Mouse (Mus musculus) heart, embryonic 12.5 days (tissue): ENCODE data around the gene Eif3a. TPM values are rescaled to one million over a fixed set of nuclear protein-coding genes. Genes with fewer than 3 reads are reported as not detected.
A peak's percentile ranks its signal among the peaks of the same experiment; 100 is the strongest.

Experiments used
- ATAC-seq: fragments of 200-750 bp; cut with Nextera tagmentation; 2 replicates; pipeline ENCODE4 v1.8.0; 2017; ENCODE audit warnings: moderate TSS enrichment, moderate library complexity; ENCODE audit not compliant: insufficient number of reproducible peaks, low FRiP score
- H3K27ac ChIP-seq: fragments of 300-500 bp; sonication (generic); 2 replicates; pipeline ENCODE4 v1.5.1; 2016; ENCODE audit warnings: mild to moderate bottlenecking, moderate library complexity; ENCODE audit not compliant: poor library complexity, severe bottlenecking
- H3K27me3 ChIP-seq: fragments of 300-500 bp; sonication (generic); replicated peaks from 2 replicates; pipeline ENCODE4 v1.6.1; 2016; ENCODE audit warnings: mild to moderate bottlenecking, moderate library complexity
- H3K36me3 ChIP-seq: fragments of 300-500 bp; sonication (generic); 2 replicates; pipeline ENCODE4 v1.6.1; 2016; ENCODE audit warnings: mild to moderate bottlenecking, moderate library complexity
- H3K4me1 ChIP-seq: fragments of 300-500 bp; sonication (generic); replicated peaks from 2 replicates; pipeline ENCODE4 v1.6.1; 2016; ENCODE audit warnings: mild to moderate bottlenecking
- H3K4me2 ChIP-seq: fragments of 300-500 bp; sonication (generic); 2 replicates; pipeline ENCODE4 v1.6.1; 2016; ENCODE audit warnings: mild to moderate bottlenecking, moderate library complexity
- H3K4me3 ChIP-seq: fragments of 300-500 bp; sonication (generic); 2 replicates; pipeline ENCODE4 v1.5.1; 2016; ENCODE audit warnings: mild to moderate bottlenecking
- H3K9ac ChIP-seq: fragments of 300-500 bp; sonication (generic); 2 replicates; pipeline ENCODE4 v1.6.1; 2016; ENCODE audit warnings: mild to moderate bottlenecking, moderate library complexity
- H3K9me3 ChIP-seq: fragments of 300-500 bp; sonication (generic); replicated peaks from 2 replicates; pipeline ENCODE4 v1.6.1; 2016; ENCODE audit warnings: mild to moderate bottlenecking, moderate library complexity
- WGBS: fragments of 180-500 bp; shearing (Covaris S2); methylation state at CpG from one replicate; pipeline ENCODE4 v1.1.7; 2016; 5-methylcytosine and 5-hydroxymethylcytosine counted together
- polyA plus RNA-seq: library from polyadenylated mRNA; unstranded; fragments of >200 nt; fragmentation: Nextera tagmentation; extraction: Ambion mirVana; gene quantifications from 2 replicates; pipeline ENCODE4 v1.2.1, GENCODE M21; 2016

Gene Eif3a
- polyA plus RNA-seq, 1 experiment from 2014 or later = 124 TPM

DNA sequence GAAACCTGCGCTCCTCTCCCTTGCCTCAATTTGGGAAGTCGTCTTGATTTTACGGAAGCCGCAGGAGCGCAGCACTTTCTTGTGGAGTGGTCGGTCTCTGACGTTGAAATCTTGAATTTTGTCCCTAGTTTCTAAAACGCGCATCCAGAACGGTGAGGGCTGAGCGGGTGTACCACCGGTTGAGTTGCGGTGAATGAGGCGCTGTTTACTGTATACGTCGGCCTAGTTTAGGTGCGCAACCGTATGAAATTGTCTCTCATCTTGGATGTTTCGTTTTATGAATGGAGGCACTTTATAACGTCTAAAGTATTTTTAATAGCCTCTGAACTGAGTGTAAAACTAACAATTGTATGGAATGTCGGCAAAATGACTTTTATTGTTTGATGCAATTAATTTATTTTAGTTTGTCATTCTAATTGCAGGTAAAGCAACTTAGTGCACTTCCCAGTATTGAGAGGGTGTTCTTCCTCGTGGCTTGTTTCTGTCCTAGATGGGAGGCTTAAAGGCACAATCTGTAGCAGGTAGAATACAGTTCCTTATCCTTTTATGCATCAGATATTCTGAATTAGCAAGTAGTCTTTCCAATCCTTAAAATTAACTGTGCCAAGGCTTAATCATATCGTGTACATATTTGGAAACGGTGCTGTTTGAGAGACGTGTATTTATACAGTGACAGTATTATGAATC, 33.2 kb downstream of the Eif3a start:
- no peaks in the 10 kb centered on the region for H3K9me3 ChIP-seq
- H3K27ac ChIP-seq = no peak overlapping the region
- H3K4me1 ChIP-seq = peaks cover 9% of the 10 kb centered on the region; the same call in 1 of the 2 replicates
- peak overlapping the region; percentile 74 for H3K9ac ChIP-seq
- no peak for ATAC-seq
- H3K4me3 ChIP-seq = peak overlapping the region; percentile 78
- H3K27me3 ChIP-seq = peaks cover 6% of the 10 kb centered on the region; the same call in 1 of the 2 replicates
- H3K4me2 ChIP-seq = peak overlapping the region; percentile 98
- 7% methylated on average over 25 of the region's 25 CpGs for WGBS
- peaks cover 14% of the 10 kb centered on the region for H3K36me3 ChIP-seq

DNA sequence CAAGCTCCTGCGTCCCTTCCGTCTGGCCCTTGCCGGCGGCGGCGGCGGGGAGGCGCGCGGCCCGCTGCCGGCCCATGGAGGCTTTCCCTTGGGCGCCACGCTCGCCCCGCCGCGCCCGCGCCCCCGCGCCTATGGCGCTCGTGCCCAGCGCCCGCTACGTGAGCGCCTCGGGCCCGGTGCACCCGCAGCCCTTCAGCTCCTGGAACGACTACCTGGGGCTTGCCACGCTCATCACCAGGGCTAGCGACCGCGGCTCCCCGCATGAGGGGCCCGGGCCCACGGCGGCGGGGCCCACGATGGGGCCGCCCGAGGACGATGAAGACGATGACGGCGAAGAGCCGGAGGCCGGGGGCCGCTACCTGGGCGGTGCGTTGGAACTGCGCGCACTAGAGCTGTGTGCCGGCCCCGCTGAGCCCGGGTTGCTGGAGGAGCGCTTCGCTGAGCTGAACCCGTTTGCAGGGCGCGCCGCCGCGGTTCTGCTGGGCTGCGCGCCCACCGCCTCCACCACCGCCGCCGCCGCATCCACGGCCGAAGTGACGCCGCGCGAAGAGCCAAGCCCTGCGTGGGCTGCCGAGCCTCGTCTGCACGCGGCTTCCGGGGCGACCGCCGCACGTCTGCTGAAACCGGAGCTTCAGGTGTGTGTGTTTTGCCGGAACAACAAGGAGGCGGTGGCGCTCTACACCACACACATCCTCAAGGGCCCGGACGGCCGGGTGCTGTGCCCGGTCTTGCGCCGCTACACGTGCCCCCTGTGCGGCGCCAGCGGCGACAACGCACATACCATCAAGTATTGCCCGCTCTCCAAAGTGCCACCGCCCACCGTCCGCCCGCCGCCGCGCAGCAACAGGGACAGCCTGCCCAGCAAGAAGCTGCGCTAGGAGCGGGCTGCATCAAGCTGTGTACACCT, 34.0 kb downstream of the Eif3a start:
- peaks cover 9% of the 10 kb centered on the region; the same call in 1 of the 2 replicates for H3K4me1 ChIP-seq
- WGBS = under 1% methylated on average over 104 of the region's 115 CpGs
- H3K36me3 ChIP-seq = peaks cover 10% of the 10 kb centered on the region
- H3K9me3 ChIP-seq = no peaks in the 10 kb centered on the region
- peak overlapping the region; percentile 98 for H3K4me2 ChIP-seq
- peak overlapping the region; percentile 78 for H3K4me3 ChIP-seq
- peak overlapping the region; percentile 74 for H3K9ac ChIP-seq
- H3K27ac ChIP-seq = no peak overlapping the region
- peak; percentile 56 for ATAC-seq
- peaks cover 6% of the 10 kb centered on the region; the same call in 1 of the 2 replicates for H3K27me3 ChIP-seq

DNA sequence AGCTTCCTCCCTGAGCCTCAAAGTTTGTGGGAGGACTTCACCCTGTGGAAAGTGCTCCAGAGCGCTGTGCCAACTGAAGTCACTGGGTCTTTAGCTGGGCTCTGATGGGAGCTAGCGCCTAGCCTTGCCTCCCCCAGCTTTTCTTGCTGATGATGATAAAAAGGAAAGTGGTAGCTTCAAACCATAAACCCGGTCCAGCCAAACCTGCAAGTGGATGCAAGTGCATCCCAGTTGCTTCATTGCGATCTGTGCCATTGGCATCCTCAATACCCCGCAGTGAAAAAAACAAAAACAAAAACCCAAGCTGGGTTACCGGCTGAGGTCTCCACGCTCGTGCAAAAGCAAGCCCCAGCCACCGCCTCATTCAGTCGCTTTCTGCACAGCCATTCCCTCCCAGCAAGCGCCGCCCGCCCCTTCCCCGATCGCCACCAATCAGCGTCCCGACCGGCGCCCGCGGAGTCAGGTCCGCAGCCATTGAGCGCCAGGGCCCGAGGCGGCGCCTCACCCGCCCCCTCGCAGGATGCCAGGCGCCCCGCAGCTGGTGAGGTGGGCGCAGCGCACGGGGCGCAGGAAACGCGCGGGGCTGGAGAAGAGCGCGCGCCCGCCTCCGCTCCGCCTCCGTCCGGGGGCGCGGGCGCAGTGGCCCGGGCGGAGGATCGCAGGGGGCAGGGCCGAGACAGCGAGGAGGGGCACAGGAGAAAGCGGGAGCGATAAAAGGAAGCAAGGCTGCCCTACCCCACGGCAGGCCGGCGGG, 34.8 kb downstream of the Eif3a start, which contains the start of gene Nanos1:
TSS of gene Nanos1 (plus strand) at position 550 of the 754 bp plus-strand sequence.
- no peak within 1 kb of the TSS for H3K27ac ChIP-seq
- peak; percentile 89 for ATAC-seq
- 1% methylated on average over 54 of the region's 58 CpGs for WGBS

DNA sequence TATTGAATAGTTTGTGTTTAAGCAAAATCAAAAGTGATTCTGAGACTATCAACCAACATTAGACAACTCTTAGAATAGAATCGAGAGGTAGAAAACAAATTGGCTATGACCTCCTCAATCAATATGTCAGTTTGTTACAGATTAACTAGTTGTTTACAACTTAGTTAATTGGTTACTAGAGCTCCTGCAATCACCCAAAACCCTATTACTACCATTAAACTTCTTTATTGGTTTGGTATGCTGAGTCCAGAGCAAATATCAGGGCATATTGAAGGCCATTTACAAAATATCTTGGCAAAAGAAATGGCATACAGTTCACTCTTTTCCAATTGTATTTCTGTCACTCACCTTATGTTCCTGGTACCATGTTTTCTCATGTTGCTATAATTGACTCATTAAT, 42.7 kb downstream of the Eif3a start:
- Histone ChIP-seq H3K27ac (no peak overlapping the region), H3K4me1 (no peaks in the 10 kb centered on the region), H3K4me3 (no peak overlapping the region), H3K4me2 (no peak overlapping the region), H3K9me3 (no peaks in the 10 kb centered on the region), H3K9ac (no peak overlapping the region), H3K27me3 (peaks cover 4% of the 10 kb centered on the region; the same call in 1 of the 2 replicates), H3K36me3 (no peaks in the 10 kb centered on the region)
- WGBS = 90% methylated on average over 1 of the region's 1 CpGs
- ATAC-seq = no peak

More for the DNA sequence above, 34.8 kb downstream of the Eif3a start, which contains the start of gene Nanos1:
- H3K27me3 ChIP-seq = peaks cover 6% of the 10 kb centered on the region; the same call in 1 of the 2 replicates
- H3K36me3 ChIP-seq = peaks cover 10% of the 10 kb centered on the region
- H3K4me3 ChIP-seq = peak within 1 kb of the TSS; percentile 78
- H3K4me2 ChIP-seq = peak within 1 kb of the TSS; percentile 98
- no peaks in the 10 kb centered on the region for H3K9me3 ChIP-seq
- peak within 1 kb of the TSS; percentile 74 for H3K9ac ChIP-seq
- peaks cover 9% of the 10 kb centered on the region; the same call in 1 of the 2 replicates for H3K4me1 ChIP-seq

DNA sequence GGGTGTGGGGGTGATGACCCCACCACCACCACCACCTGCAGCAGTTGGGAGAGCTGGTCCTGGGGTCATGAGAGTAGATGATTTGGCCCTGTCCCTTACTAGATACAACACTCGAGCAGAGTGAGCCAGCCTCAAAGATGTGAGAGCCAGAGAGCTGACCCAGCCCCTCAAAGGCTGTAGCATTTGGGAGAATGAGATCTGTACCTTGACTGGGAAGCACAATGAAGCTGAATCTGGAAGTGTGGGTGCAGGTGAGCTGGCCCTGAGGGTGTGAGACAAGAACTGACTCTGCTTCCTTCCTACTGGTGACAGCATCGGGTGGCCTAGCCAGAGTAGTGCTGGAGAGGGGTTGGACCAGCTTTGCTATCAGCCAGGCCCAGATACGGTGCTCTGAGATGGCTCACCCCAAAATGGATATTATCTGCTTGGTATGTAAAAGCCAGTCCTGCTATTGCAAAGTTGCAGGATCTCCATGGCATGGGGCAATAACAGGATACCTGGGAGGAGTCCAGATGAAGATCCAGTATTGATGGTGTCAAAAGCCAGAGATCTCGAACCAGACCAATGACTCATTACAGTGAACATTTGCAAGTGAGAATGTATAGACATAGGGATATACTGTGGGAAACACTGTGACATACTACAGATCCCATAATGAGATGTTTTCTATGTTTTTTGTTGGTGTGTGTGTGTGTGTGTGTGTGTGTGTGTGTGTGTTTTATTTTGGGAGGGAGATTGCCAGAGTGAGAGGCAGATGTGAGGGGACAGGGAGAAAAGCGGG, 46.5 kb downstream of the Eif3a start:
- no peak overlapping the region for H3K4me2 ChIP-seq
- 60% methylated on average over 5 of the region's 5 CpGs for WGBS
- H3K4me1 ChIP-seq = no peaks in the 10 kb centered on the region
- H3K27me3 ChIP-seq = peaks cover 4% of the 10 kb centered on the region; the same call in 1 of the 2 replicates
- no peak overlapping the region for H3K4me3 ChIP-seq
- H3K27ac ChIP-seq = no peak overlapping the region
- H3K9ac ChIP-seq = no peak overlapping the region
- no peak for ATAC-seq
- H3K9me3 ChIP-seq = no peaks in the 10 kb centered on the region
- no peaks in the 10 kb centered on the region for H3K36me3 ChIP-seq

DNA sequence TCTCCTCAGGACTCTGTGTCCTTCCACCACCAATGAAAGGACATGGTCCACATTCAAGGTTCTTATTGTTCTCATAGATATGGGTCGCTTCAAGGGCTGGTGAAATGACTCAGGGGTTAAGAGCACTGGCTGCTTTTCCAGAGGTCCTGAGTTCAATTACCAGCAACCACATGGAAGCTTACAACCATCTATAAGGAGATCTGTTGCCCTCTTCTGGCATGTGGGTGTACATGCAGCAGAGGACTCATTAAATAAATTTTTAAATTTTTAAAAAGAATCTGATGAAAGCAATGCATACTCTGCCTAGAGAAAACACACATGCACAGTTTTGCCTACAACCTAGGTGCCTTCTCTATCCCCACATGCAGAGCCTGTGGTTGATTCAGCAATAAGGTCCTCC, 49.9 kb downstream of the Eif3a start:
- Histone ChIP-seq H3K27ac (no peak overlapping the region), H3K27me3 (peaks cover 4% of the 10 kb centered on the region; the same call in 1 of the 2 replicates), H3K4me3 (no peak overlapping the region), H3K9me3 (no peaks in the 10 kb centered on the region), H3K4me1 (no peaks in the 10 kb centered on the region), H3K4me2 (no peak overlapping the region), H3K36me3 (no peaks in the 10 kb centered on the region), H3K9ac (no peak overlapping the region)
- ATAC-seq = no peak
- WGBS = 50% methylated on average over 1 of the region's 1 CpGs

DNA sequence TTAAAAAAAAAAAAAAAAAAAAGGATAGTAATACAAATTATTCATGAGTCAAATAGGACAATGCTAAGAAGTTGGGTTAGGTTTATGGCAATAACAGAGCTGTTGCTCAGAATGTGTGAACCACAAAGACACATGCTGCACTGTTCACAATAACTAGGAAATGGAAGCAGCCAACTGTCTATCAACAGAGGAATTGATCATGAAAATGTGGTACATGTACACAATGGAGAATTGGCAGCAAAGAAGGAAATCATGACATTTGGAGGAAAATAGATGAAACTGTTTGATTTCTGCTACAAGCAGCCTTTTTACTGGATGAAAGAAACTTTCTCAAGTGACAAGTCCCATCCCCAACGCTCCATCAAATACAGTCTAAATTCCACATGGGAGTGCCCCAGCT, 58.5 kb downstream of the Eif3a start:
- Histone ChIP-seq H3K9me3 (no peaks in the 10 kb centered on the region), H3K4me1 (no peaks in the 10 kb centered on the region), H3K36me3 (no peaks in the 10 kb centered on the region), H3K27ac (no peak overlapping the region), H3K4me2 (no peak overlapping the region), H3K27me3 (0 out of 2 replicates have a peak, but pooled peaks cover 3% of the 10 kb centered on the region), H3K9ac (no peak overlapping the region), H3K4me3 (no peak overlapping the region)
- WGBS = 77% methylated on average over 1 of the region's 1 CpGs
- no peak for ATAC-seq

DNA sequence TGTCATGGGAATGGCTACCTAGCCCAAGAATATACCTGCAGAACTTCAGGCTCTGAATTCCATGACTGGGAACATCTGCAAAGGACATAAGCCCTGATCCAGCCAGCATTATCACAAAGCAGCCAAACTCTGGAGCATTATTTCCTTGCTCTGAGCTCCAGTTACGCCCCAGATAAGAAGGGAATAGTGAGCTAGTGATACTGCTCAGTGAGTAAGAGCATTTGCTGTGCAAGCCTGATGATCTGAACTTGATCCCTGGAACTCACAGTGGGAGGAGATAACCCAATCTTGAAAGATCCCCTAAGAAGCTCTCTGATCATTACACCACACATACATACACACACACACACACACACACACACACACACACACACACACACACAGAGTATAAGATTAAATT, 59.2 kb downstream of the Eif3a start:
- no peak overlapping the region for H3K4me3 ChIP-seq
- no peaks in the 10 kb centered on the region for H3K4me1 ChIP-seq
- H3K9ac ChIP-seq = no peak overlapping the region
- 0 out of 2 replicates have a peak, but pooled peaks cover 3% of the 10 kb centered on the region for H3K27me3 ChIP-seq
- 53% methylated on average over 1 of the region's 1 CpGs for WGBS
- ATAC-seq = no peak
- H3K4me2 ChIP-seq = no peak overlapping the region
- no peaks in the 10 kb centered on the region for H3K9me3 ChIP-seq
- no peaks in the 10 kb centered on the region for H3K36me3 ChIP-seq
- no peak overlapping the region for H3K27ac ChIP-seq

DNA sequence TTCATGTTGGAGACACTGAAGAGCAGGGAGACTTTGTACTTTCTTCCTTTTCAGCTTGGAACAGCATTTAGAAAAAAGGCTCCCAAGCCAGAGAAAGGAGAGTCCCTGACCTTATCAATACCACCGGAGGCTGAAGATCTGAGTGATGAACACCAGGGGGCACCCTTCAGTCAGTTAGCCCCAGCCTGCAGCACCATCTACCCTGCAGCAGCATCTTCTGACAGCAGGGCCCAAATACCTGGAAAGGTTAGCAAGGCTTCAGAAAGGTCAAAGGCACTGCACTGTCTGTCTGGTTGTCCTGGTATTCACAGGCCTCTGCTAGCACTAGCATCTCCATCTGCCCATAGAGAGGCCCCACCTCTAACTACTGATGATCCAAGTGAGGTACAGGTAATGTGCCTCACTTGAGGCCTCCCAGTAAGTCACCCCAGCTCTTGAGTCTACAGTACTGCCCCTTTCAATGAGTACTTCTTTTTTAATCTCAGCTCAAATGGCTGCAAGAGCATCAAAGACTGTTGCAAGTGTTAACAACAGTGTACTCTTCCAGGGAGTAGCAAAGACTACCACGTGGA, 60.1 kb downstream of the Eif3a start:
- H3K9ac ChIP-seq = no peak overlapping the region
- H3K27me3 ChIP-seq = 0 out of 2 replicates have a peak, but pooled peaks cover 3% of the 10 kb centered on the region
- ATAC-seq = no peak
- H3K4me3 ChIP-seq = no peak overlapping the region
- no peaks in the 10 kb centered on the region for H3K4me1 ChIP-seq
- no peaks in the 10 kb centered on the region for H3K9me3 ChIP-seq
- no peak overlapping the region for H3K27ac ChIP-seq
- H3K4me2 ChIP-seq = no peak overlapping the region
- 46% methylated on average over 2 of the region's 2 CpGs for WGBS
- no peaks in the 10 kb centered on the region for H3K36me3 ChIP-seq

DNA sequence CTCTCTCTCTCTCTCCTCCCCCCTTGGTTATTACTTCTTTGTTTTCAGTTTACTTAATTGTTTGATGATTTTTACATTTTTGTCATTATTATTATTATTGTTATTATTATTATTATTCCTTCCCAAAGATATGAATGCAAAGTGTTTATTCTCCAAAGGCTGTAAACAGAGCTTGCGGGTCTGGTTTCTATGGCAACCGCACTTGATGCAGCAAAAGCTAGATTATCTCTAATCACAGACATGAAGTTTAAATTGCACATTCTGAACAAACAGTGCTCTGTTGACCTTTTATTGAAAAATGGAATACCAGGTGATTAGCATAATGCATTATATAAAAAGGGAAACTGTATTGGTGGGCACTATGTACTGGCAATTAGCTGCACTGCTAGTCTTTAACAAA, 74.1 kb downstream of the Eif3a start:
- Histone ChIP-seq H3K27ac (no peak overlapping the region), H3K36me3 (no peaks in the 10 kb centered on the region)
- 94% methylated on average over 2 of the region's 2 CpGs for WGBS

More for the DNA sequence above, 74.1 kb downstream of the Eif3a start:
- Histone ChIP-seq H3K4me3 (no peak overlapping the region), H3K9ac (no peak overlapping the region), H3K9me3 (no peaks in the 10 kb centered on the region), H3K4me1 (no peaks in the 10 kb centered on the region), H3K27me3 (no peaks in the 10 kb centered on the region), H3K4me2 (no peak overlapping the region)
- no peak for ATAC-seq
